Mouse (Mus musculus): ENCODE measurements at regions not wholly inside any gene's neighbourhood (a gene's known extent, or its start where the extent isn't known, plus 50 kb on each side); places are given as distances from the start of the nearest gene placed in this dataset.
A peak's percentile ranks its signal among the peaks of the same experiment; 100 is the strongest.

GRCm38 (mm10) chr15:52095629-52096190 lies 1789.0 kb upstream of the Gm7489 start:
- no peak for DNase-seq (ENCODE audit: low read depth, low spot score)

DNA sequence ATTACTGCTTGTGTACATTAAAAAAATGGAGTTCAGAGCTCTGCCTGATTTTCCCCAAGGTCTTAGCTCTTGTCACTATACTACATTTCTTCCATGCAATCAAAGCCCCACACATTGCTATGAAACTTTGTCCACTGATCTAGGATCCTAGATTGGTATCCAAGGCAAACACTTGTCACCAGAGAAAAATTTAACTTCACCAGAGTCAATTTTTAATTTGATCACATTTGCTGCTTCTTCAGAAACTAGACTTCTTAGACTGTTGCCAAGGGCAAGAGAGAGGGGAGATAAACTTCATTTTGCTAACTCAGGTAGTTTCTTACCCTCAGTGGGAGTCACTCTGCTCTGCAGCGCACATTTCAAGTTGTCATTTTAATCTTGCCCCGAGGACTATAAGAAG lies 1775.9 kb upstream of the Gm7489 start:
- DNase-seq (ENCODE audit: low read depth, low spot score): no peak

DNA sequence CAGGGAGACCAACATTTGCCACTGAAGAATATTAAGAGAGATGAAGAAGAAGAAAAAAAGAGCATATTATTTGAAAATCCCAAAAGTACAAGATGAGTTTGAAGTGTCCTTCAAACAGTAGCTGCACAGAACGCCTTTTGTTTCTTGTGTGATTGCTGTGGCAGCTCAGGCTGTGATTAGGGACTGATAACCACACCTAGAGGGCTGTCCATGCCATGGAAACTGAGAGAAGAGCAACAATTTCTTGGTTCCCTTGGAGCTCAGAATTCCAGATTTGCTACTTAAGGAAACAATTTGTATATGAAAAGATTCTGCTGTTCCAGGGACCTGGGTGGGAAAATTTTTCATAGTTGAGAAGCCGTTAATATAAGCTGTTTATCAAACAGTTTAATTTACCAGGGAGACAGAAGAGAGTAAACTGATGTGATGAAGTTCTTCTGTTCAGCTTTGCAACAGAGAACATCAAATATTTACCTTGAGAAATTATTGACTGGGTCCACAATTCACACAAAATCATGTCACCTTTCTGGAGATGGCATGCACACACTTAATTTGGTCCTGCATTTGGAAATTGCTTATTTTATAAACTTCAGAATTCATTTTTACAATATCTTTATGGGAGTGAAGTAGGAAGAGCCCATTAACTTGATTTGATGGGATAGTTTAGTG lies 1770.2 kb upstream of the Gm7489 start:
- no peak for DNase-seq (ENCODE audit: low read depth, low spot score)

- DNase-seq (ENCODE audit: low read depth, low spot score): no peak
These were observed 1748.0 kb upstream of the Gm7489 start for GRCm38 (mm10) chr15:52136693-52137092.

DNA sequence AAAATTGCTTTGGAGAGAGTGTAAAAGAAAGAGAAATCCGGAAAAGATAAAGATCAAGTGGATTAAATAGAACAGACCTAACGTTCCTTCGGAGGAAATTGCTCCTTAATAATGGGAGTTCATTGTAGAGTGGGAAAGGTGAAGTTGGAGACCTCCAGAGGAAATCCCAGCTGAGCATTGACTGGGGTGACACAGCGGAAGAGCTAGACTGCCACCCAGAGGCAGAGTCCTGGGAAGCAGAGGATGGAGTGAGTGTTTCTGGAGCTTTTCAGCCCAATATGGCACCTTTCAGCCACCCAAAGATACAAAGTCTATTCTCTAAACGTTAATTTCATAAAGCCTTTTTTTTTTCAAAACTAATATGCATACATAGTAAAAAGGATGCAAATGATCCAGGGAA lies 1731.3 kb upstream of the Gm7489 start:
- no peak for DNase-seq (ENCODE audit: low read depth, low spot score)

- no peak for DNase-seq (ENCODE audit: low read depth, low spot score)
These were observed 1728.9 kb upstream of the Gm7489 start for GRCm38 (mm10) chr15:52155784-52156183.

DNA sequence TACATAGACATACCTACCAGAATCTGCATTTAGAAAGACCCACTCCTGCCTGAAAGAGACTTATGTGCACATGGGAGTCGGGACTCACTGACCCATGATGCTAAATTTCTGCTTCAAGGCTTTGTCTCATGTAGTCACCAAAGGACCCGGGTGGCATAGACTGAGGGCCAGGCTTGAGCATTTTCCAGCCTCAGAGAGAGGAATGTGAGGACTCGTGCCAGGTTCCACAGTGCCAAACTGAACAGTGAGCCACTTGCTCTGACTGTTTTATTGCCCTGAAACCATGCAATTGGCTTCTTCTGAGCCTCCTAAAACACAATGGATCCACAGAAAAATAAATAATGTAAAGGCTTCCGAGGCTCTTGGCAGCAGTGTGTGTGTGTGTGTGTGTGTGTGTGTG lies 1727.9 kb upstream of the Gm7489 start:
- no peak for DNase-seq (ENCODE audit: low read depth, low spot score)

- DNase-seq (ENCODE audit: low read depth, low spot score): peak; percentile 20
These were observed 1724.3 kb upstream of the Gm7489 start for GRCm38 (mm10) chr15:52160181-52161088.

DNA sequence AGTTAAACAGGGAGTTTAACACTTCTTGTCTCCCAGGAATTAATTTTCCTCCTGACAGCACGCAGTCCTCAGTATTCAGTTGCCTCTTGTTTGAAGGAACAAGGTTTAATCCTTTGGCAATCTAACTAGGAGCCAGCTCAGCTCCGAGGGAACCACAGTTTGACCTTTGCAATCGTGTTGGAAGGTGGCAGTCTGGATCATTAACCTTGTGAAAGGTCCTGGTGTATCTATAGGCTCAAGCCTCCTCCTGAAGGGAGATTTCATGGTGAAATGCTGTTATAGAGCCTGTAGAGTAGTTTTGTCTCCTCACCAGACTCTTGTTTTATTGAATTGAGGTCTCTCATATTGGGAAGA lies 1723.6 kb upstream of the Gm7489 start:
- DNase-seq (ENCODE audit: low read depth, low spot score): no peak

- no peak for DNase-seq (ENCODE audit: low read depth, low spot score)
These were observed 1723.0 kb upstream of the Gm7489 start for GRCm38 (mm10) chr15:52161568-52162316.

GRCm38 (mm10) chr15:52166144-52166543 lies 1718.6 kb upstream of the Gm7489 start:
- no peak for DNase-seq (ENCODE audit: low read depth, low spot score)

DNA sequence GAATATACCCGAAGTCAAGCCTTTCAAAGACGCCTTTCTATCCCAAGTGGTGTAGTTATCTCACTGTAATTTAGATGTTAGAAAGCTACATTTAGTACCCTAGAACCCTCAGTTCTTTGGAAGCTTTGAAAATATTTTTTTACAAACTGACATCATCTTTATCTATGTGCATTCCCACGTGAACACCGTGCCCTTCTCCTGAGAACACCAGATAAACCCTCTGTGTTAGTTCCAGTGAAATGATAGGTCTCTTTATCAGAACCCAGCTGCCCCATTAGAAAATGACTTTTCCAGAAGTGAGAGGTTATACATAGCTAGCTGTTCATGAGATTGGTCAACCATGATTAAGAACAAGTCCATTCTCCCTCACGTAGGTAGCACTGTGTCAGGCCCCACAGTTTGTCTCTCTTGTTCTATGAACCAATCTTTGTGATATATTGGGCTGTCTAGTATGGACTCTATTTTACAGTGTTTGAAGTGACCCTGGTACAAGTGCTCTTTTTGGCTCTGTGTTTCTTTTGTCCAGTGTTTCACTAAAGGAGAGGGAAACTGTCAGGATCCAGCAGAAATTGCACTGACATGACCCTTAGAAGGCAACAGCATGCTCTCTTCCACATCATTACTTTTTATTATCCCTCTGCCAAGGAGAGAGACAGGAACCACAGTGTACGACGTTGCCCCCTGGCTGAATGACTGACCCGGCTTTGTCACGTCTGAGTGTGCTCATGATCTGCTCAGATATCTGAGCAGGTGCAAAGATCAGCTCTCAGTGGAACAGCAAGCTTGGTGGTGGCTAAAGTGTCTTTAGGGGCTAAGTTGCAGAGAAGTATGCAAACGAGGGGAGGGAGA lies 1717.9 kb upstream of the Gm7489 start:
- no peak for DNase-seq (ENCODE audit: low read depth, low spot score)

DNA sequence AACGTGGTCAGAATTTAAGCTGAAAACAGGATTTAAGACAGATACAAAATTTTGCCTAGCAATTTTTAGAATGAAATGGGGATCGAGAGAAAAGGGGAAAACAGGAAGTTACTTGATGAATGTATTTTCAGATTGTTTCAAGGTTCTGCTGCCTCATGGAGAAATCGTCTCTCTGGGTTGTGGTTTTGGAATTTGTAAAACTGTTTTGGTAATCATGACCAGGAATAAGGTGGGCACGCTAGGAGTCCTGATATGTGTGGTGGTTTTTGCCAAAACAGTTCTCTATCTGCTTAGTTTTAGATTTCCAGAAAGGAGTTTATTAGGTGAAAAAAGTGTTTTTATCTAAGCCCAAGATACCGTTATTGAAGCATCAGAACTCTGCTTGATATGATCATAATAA lies 1716.9 kb upstream of the Gm7489 start:
- no peak for DNase-seq (ENCODE audit: low read depth, low spot score)

GRCm38 (mm10) chr15:52176951-52177350 lies 1707.8 kb upstream of the Gm7489 start:
- DNase-seq (ENCODE audit: low read depth, low spot score): no peak

DNA sequence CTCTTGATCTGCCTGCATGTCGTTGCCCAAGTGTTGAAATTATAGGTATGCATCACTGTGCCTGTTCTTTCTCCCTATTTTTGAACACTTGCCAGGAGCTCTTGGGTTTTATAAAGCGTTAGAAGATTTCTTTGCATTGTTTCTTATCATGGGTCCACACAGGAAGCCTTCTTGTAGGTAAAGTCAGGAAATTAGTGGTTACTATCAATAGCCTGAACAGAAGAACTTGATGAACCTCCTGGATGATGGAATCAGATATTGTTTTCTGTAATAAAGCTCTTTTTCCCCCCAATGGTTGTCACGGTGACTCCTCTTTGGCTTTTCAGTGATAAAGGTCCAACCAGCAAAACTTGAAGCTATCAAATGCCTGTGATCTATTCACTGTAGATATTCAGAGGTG lies 1706.0 kb upstream of the Gm7489 start:
- no peak for DNase-seq (ENCODE audit: low read depth, low spot score)

- DNase-seq (ENCODE audit: low read depth, low spot score): no peak
These were observed 1705.3 kb upstream of the Gm7489 start for GRCm38 (mm10) chr15:52179379-52179778.

DNA sequence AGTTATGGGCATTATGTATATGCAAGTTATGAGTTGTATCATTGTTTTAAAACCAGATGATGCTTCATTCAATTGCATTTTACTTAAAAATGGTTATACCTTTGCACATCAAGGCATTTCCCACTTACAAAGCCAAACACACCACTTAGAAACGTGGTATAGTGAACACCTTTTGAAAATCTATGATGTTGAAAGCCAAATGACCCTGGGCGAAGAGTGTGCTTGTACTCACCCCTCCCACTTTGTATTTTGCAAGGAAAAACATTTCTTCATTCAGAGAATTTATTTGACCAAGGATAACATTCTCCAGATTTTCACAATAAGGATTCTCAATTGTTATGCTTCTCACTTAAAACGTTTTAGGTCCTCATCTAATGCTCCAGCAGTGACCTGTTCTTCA lies 1693.5 kb upstream of the Gm7489 start:
- DNase-seq (ENCODE audit: low read depth, low spot score): no peak

DNA sequence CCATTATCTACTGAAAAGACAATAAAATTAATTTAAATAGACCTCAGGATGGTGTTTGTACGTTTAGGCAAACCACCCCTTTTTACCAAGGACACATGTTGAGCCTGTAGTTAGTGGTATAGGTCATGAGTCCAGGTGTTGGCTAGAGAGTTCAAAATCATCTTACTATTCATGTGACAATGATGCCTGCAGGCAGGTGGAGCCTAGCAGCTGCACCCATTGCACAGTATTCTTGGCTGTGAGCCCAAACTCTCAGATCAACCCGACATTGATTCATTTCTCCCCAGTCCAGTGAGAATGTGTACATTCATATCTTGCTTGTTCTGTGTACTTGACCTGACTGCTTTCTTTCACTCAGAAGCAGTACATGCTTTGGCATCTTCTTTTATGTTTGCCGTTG lies 1677.4 kb upstream of the Gm7489 start:
- DNase-seq (ENCODE audit: low read depth, low spot score): no peak

GRCm38 (mm10) chr15:52232442-52232841 lies 1652.3 kb upstream of the Gm7489 start:
- no peak for DNase-seq (ENCODE audit: low read depth, low spot score)

DNA sequence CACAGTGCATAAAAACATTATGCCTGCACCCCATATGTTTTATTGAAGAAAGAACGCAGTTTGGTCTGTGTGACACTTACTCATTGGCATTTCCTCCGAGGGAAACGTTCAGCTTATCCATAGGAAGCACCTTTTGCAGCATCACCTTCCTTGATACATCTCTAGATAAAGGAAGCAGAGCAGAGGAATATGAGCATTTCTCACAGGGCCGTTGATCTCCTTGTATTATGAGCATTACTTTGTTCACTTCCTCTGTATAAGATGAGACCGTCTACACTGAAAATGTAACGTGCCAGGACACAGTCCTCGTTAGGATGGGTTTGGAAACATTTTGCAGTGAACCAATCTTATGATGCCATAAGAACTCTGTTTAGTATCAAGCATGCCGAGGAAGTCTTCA lies 1648.5 kb upstream of the Gm7489 start:
- no peak for DNase-seq (ENCODE audit: low read depth, low spot score)

- DNase-seq (ENCODE audit: low read depth, low spot score): no peak
These were observed 1641.8 kb upstream of the Gm7489 start for GRCm38 (mm10) chr15:52242890-52243289.
